Mouse (Mus musculus): ENCODE measurements around the gene Zfp940. TPM values are rescaled to one million over a fixed set of nuclear protein-coding genes. Genes with fewer than 3 reads are reported as not detected.

Gene Zfp940
- total and polyA plus RNA-seq, 3 experiments: 8.4 to 13.7 TPM; not detected in 1

DNA sequence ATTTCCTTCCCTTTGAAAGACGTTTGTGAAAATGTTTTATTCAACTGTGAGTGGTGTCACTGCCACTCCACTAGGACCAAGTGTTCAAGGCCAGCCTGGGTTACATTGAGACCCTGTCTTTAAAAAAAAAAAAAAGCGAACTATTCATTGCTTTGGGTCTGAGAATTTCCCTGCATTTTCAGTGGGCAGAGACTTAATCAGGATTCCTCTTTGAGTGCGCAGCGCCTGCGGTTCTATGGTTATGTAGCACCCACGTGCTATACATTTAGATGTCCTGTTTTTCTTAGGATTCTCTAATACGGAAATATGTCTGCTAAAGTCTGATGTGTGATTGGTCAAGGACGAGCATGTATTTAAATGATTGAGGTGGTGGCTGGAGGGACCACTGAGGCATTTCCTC is 68.4 kb downstream of the Zfp940 start (continued):
- TF ChIP-seq MEF2A (IDR thresholded peaks at IDR 0.05; ENCODE audit: extremely low read depth, insufficient replicate concordance, low read depth, low read length, poor library complexity, severe bottlenecking): no peak

DNA sequence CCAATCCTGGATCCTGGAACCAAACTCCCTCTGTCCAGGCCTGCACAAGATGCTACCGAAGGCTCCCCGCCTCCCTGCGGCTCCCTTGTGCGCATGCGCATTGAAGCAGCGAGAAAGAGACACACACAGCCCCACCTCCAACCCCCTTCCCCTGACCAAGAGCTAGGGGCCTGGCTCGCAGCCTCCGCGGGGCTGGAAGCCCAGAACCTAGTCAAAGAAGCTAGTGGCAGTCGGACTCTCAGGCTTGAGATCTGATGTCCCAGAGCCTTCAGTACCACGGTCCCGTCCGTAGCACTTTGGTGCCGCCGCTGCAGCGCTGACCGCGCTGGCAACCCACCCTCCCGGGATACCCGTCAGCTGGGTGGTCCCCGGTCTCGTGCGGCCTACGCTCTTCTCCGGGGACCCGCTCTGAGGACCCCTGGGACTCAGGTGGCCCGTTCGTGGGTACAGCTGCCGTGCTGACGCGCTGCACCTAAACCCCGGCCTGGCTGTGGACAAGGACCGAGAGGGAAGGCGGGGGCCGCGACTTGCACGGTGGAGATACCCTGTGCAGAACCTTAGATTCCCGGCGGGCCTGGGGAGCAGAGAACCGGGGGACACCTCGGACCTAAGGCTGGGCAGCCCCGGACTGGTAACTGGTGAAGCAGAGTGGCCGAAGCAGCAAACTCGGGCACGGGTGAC is 69.5 kb downstream of the Zfp940 start, which contains the start of gene Zfp30:
Zfp30 (plus strand) TSS at position 128 of the 681 bp plus-strand sequence.
- H3K9me3 ChIP-seq (replicated peaks; ENCODE audit: insufficient read depth, low read length): no peaks in the 10 kb centered on the region
- H3K27me3 ChIP-seq (ENCODE audit: control insufficient read depth in 1 of 2, insufficient read depth in 2 of 2, low read length in 2 of 2): no peaks in the 10 kb centered on the region
- DNase-seq (ENCODE audit: low read depth, low spot score): peak; percentile 93
- no peaks in the 10 kb centered on the region; the same call in 1 of the 2 replicates for H3K79me2 ChIP-seq (ENCODE audit: control insufficient read depth, insufficient read depth, low read length, poor library complexity)
- H3K4me1 ChIP-seq (ENCODE audit: control insufficient read depth in 1 of 2, insufficient read depth in 2 of 2, low read length in 2 of 2): no peaks in the 10 kb centered on the region; a peak in 1 of 4 replicates
- peak within 1 kb of the TSS; percentile 79 for H3K9ac ChIP-seq (ENCODE audit: control insufficient read depth, low read depth, low read length, poor library complexity, severe bottlenecking)
- peak within 1 kb of the TSS; percentile 80 to 93 for H3K4me3 ChIP-seq (ENCODE audit: control insufficient read depth in 1 of 2, insufficient read depth in 1 of 2, low read depth in 2 of 2, low read length in 2 of 2)
- no peaks in the 10 kb centered on the region for H3K36me3 ChIP-seq (ENCODE audit: control insufficient read depth in 1 of 2, insufficient read depth in 2 of 2, low read length in 2 of 2)
- H3K27ac ChIP-seq (ENCODE audit: control insufficient read depth, low read depth, low read length): peak within 1 kb of the TSS; percentile 46; the same call in 1 of the 2 replicates
- TF ChIP-seq TBP (IDR thresholded peaks at IDR 0.05; ENCODE audit: low read depth, low read length) (peak; percentile 51; the same call in 1 of the 2 replicates), JUND (IDR thresholded peaks at IDR 0.05; ENCODE audit: low read depth, low read length) (no peak), SIN3A (IDR thresholded peaks at IDR 0.05; ENCODE audit: low read length) (peak; percentile 77; the same call in 1 of the 2 replicates), GABPA (IDR thresholded peaks at IDR 0.05; ENCODE audit: low read depth, low read length) (no peak), POLR2AphosphoS5 (IDR thresholded peaks at IDR 0.05; ENCODE audit: borderline replicate concordance, low read depth, low read length) (no peak), ZKSCAN1 (IDR thresholded peaks at IDR 0.05; ENCODE audit: low read depth, low read length) (no peak), NELFE (IDR thresholded peaks at IDR 0.05; ENCODE audit: low read depth, low read length) (peak; percentile 57), MYC (IDR thresholded peaks at IDR 0.05; ENCODE audit: low read depth, low read length) (no peak), MAFK (IDR thresholded peaks at IDR 0.05; ENCODE audit: borderline replicate concordance, low read depth, low read length) (no peak), CHD1 (IDR thresholded peaks at IDR 0.05; ENCODE audit: low read depth, low read length) (no peak), ZC3H11A (IDR thresholded peaks at IDR 0.05; ENCODE audit: low read depth, low read length) (no peak), BHLHE40 (IDR thresholded peaks at IDR 0.05; ENCODE audit: borderline replicate concordance, low read depth, low read length) (peak; percentile 27; the same call in 1 of the 2 replicates), RCOR1 (IDR thresholded peaks at IDR 0.05; ENCODE audit: low read depth, low read length) (no peak), ETS1 (IDR thresholded peaks at IDR 0.05; ENCODE audit: low read depth, low read length) (no peak), EP300 (IDR thresholded peaks at IDR 0.05; ENCODE audit: low read depth in 1 of 2, low read length in 2 of 2) (no peak), USF1 (IDR thresholded peaks at IDR 0.05; ENCODE audit: low read depth, low read length) (peak; percentile 72), MYB (IDR thresholded peaks at IDR 0.05; ENCODE audit: low read depth, low read length) (no peak), USF2 (IDR thresholded peaks at IDR 0.05; ENCODE audit: borderline replicate concordance in 1 of 2, insufficient read depth in 1 of 2, low read depth in 1 of 2, low read length in 2 of 2) (no peak), TCF12 (IDR thresholded peaks at IDR 0.05; ENCODE audit: low read depth, low read length) (peak; percentile 21; the same call in 1 of the 2 replicates), POLR2A (IDR thresholded peaks at IDR 0.05; ENCODE audit: control insufficient read depth in 1 of 2, insufficient read depth in 1 of 2, low read depth in 1 of 2, low read length in 2 of 2, poor library complexity in 1 of 2) (peak; percentile 43 to 60; a peak in 2 of 4 replicates), SMC3 (IDR thresholded peaks at IDR 0.05; ENCODE audit: low read depth, low read length) (no peak), ZNF384 (IDR thresholded peaks at IDR 0.05; ENCODE audit: low read depth, low read length) (no peak), POLR2AphosphoS2 (IDR thresholded peaks at IDR 0.05; ENCODE audit: low read length) (no peak), CTCF (IDR thresholded peaks at IDR 0.05 in 2 of 3, conservative IDR thresholded peaks at IDR 0.05 in 1 of 3; ENCODE audit: control insufficient read depth in 1 of 3, insufficient read depth in 1 of 3, low read depth in 2 of 3, low read length in 3 of 3, poor library complexity in 1 of 3, severe bottlenecking in 1 of 3) (no peak; a peak in 1 of 6 replicates), GATA1 (IDR thresholded peaks at IDR 0.05; ENCODE audit: low read depth, low read length) (no peak), E2F4 (IDR thresholded peaks at IDR 0.05; ENCODE audit: borderline replicate concordance, low read depth, low read length) (no peak), MAX (IDR thresholded peaks at IDR 0.05; ENCODE audit: low read length) (no peak), UBTF (IDR thresholded peaks at IDR 0.05; ENCODE audit: borderline replicate concordance, insufficient read depth, low read depth, low read length) (0 out of 2 replicates have a peak, but pooled peaks have one; percentile 78), MXI1 (IDR thresholded peaks at IDR 0.05; ENCODE audit: low read depth, low read length) (no peak), ELF1 (IDR thresholded peaks at IDR 0.05; ENCODE audit: low read depth, low read length) (no peak), CHD2 (IDR thresholded peaks at IDR 0.05; ENCODE audit: low read length) (no peak), NRF1 (IDR thresholded peaks at IDR 0.05; ENCODE audit: insufficient read depth, low read depth, low read length, poor library complexity, severe bottlenecking) (peak; percentile 92), KAT2A (conservative IDR thresholded peaks at IDR 0.05; ENCODE audit: low read depth, low read length) (no peak)
